Comparison of ENCODE assay signal across 26 mouse cellular contexts in the genomic region with DNA sequence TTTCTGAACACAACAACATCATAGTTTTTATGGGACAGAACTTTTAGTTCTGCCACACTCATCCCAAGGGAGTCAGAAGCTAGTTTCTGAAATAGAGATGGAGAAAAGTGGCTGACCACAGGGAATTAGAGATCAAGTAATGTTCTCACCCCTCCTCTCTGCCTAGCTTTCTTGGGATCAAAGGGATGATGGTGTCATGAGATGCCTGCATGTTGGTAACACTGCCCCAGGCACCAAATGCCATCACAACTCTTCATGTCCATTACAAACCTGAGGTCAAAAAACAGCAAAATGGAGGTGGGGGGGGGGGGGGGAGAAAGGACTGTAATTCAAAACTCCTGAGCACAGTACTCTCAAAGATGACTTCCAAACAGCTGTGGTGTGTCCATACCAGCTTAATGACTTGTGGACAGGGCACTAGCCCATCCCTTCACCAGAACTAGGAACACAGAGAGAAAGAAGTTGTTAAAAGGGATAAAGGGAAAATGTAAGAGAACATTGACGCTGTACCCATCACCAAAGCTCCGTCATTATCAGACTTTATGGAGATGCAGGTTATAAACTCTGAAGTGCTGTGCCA.
DNase-seq lines count a peak whose midpoint lies in the region; ATAC-seq lines count a peak whose summit lies in the region.
"Had no signal": no experiment of that assay in that cellular context is flagged by ENCODE, and none has a peak within 500 bp of the region (broad histone marks: within the 10 kb centered on the region; RNA-seq: fewer than 3 reads in every experiment).

No protein-coding gene starts in this region.

- H3K9ac ChIP-seq in kidney, embryonic 16.5 days (replicated peaks; ENCODE audit: low read length): no peak overlapping the region
- H3K9ac ChIP-seq in midbrain, embryonic 11.5 days (ENCODE audit: low read length): no peak overlapping the region
- no peak overlapping the region for H3K9ac ChIP-seq in midbrain, embryonic 15.5 days
- H3K9ac ChIP-seq: embryonic facial prominence, embryonic 13.5 days; forebrain, embryonic 12.5 days; forebrain, embryonic 15.5 days; heart, embryonic 13.5 days; hindbrain, embryonic 12.5 days; hindbrain, embryonic 15.5 days had no signal

- whole genome bisulfite sequencing in kidney, embryonic 16.5 days: 52% methylated on average over 2 of the region's 2 CpGs
- WGBS in midbrain, embryonic 11.5 days: 94% methylated on average over 2 of the region's 2 CpGs
- 86% methylated on average over 2 of the region's 2 CpGs for WGBS in midbrain, embryonic 15.5 days

- no peaks in the 10 kb centered on the region for H3K4me1 ChIP-seq in kidney, embryonic 16.5 days (ENCODE audit: insufficient read depth, low read length)
- no peaks in the 10 kb centered on the region for H3K4me1 ChIP-seq in midbrain, embryonic 11.5 days (ENCODE audit: control insufficient read depth, insufficient read depth, low read length)
- H3K4me1 ChIP-seq in midbrain, embryonic 15.5 days: peaks cover 3% of the 10 kb centered on the region; the same call in 1 of the 2 replicates
- H3K4me1 ChIP-seq: embryonic facial prominence, embryonic 10.5 days; embryonic facial prominence, embryonic 13.5 days; forebrain, embryonic 12.5 days; forebrain, embryonic 15.5 days; heart, embryonic 10.5 days; heart, embryonic 13.5 days; hindbrain, embryonic 12.5 days; hindbrain, embryonic 15.5 days had no signal

- peak; percentile 82 for ATAC-seq in kidney, embryonic 16.5 days (ENCODE audit: low FRiP score, low TSS enrichment)
- no peak for ATAC-seq in midbrain, embryonic 11.5 days (ENCODE audit: low FRiP score)
- ATAC-seq in midbrain, embryonic 15.5 days (replicated peaks): no peak
- ATAC-seq: activated CD4-positive, CD25-positive, alpha-beta regulatory T cell, adult 4 months; forebrain, embryonic 15.5 days had no signal

- no peaks in the 10 kb centered on the region for H3K27me3 ChIP-seq in kidney, embryonic 16.5 days (ENCODE audit: insufficient read depth, low read length)
- H3K27me3 ChIP-seq in midbrain, embryonic 11.5 days (ENCODE audit: control insufficient read depth, insufficient read depth, low read length): no peaks in the 10 kb centered on the region
- no peaks in the 10 kb centered on the region for H3K27me3 ChIP-seq in midbrain, embryonic 15.5 days (replicated peaks)
- H3K27me3 ChIP-seq: embryonic facial prominence, embryonic 13.5 days; forebrain, embryonic 12.5 days; forebrain, embryonic 15.5 days; hindbrain, embryonic 12.5 days; hindbrain, embryonic 15.5 days had no signal

- H3K27ac ChIP-seq in kidney, embryonic 16.5 days (ENCODE audit: low read length): no peak overlapping the region
- H3K27ac ChIP-seq in midbrain, embryonic 11.5 days (ENCODE audit: low read depth, low read length): no peak overlapping the region
- H3K27ac ChIP-seq in midbrain, embryonic 15.5 days: no peak overlapping the region
- H3K27ac ChIP-seq: embryonic facial prominence, embryonic 10.5 days; embryonic facial prominence, embryonic 13.5 days; forebrain, embryonic 12.5 days; forebrain, embryonic 15.5 days; heart, adult 2 months; heart, embryonic 10.5 days; heart, embryonic 13.5 days; hindbrain, embryonic 12.5 days; hindbrain, embryonic 15.5 days had no signal

- no peaks in the 10 kb centered on the region for H3K9me3 ChIP-seq in kidney, embryonic 16.5 days (ENCODE audit: low read length)
- H3K9me3 ChIP-seq in midbrain, embryonic 11.5 days (ENCODE audit: control insufficient read depth, low read length): no peaks in the 10 kb centered on the region
- H3K9me3 ChIP-seq in midbrain, embryonic 15.5 days: no peaks in the 10 kb centered on the region
- H3K9me3 ChIP-seq: embryonic facial prominence, embryonic 10.5 days; embryonic facial prominence, embryonic 13.5 days; forebrain, embryonic 12.5 days; forebrain, embryonic 15.5 days; heart, embryonic 10.5 days; heart, embryonic 13.5 days; hindbrain, embryonic 12.5 days; hindbrain, embryonic 15.5 days had no signal

- no peak overlapping the region for H3K4me2 ChIP-seq in kidney, embryonic 16.5 days (replicated peaks; ENCODE audit: low read depth, low read length)
- no peak overlapping the region for H3K4me2 ChIP-seq in midbrain, embryonic 11.5 days
- H3K4me2 ChIP-seq in midbrain, embryonic 15.5 days: no peak overlapping the region
- H3K4me2 ChIP-seq: embryonic facial prominence, embryonic 13.5 days; forebrain, embryonic 12.5 days; forebrain, embryonic 15.5 days; heart, embryonic 13.5 days; hindbrain, embryonic 12.5 days; hindbrain, embryonic 15.5 days had no signal

- DNase-seq in heart, adult 11 months: peak; percentile 48
- DNase-seq in heart, postnatal 4 days: no peak
- no peak for DNase-seq in kidney, adult 11 months
- DNase-seq in midbrain, embryonic 11.5 days (ENCODE audit: low spot score, missing footprints): peak; percentile 67
- DNase-seq: adrenal gland, adult 8-10 months; adrenal gland, postnatal 25 days; cerebellum, adult 11-12 months; cerebellum, adult 8-10 months; cerebellum, postnatal 10 days; cerebellum, postnatal 36 days; embryo, embryonic 11 days; gastrocnemius, postnatal 25 days; heart, adult 2 months; heart, postnatal 14 days had no signal

- no peak overlapping the region for H3K4me3 ChIP-seq in kidney, embryonic 16.5 days (ENCODE audit: low read length)
- H3K4me3 ChIP-seq in midbrain, embryonic 11.5 days (ENCODE audit: low read depth, low read length): no peak overlapping the region
- no peak overlapping the region for H3K4me3 ChIP-seq in midbrain, embryonic 15.5 days
- H3K4me3 ChIP-seq: embryonic facial prominence, embryonic 10.5 days; embryonic facial prominence, embryonic 13.5 days; erythroblast, embryonic 14.5 days; forebrain, embryonic 12.5 days; forebrain, embryonic 15.5 days; heart, adult 2 months; heart, embryonic 10.5 days; heart, embryonic 13.5 days; hindbrain, embryonic 12.5 days; hindbrain, embryonic 15.5 days had no signal

- no peaks in the 10 kb centered on the region for H3K36me3 ChIP-seq in kidney, embryonic 16.5 days (ENCODE audit: insufficient read depth, low read length)
- H3K36me3 ChIP-seq in midbrain, embryonic 11.5 days (ENCODE audit: control insufficient read depth, insufficient read depth, low read length): no peaks in the 10 kb centered on the region
- H3K36me3 ChIP-seq in midbrain, embryonic 15.5 days (replicated peaks): no peaks in the 10 kb centered on the region
- H3K36me3 ChIP-seq: embryonic facial prominence, embryonic 10.5 days; embryonic facial prominence, embryonic 13.5 days; forebrain, embryonic 12.5 days; forebrain, embryonic 15.5 days; heart, embryonic 10.5 days; heart, embryonic 13.5 days; hindbrain, embryonic 12.5 days; hindbrain, embryonic 15.5 days had no signal

Comparison
In these comparisons a context has a peak if more than half of its experiments do, and no peak if none do; other contexts are left out.
1. DNase-seq: peak in heart, adult 11 months (single experiment) and midbrain, embryonic 11.5 days (single experiment); none in heart, postnatal 4 days (single experiment) and kidney, adult 11 months (single experiment).